Mouse (Mus musculus): ENCODE data around the gene Metap2.

DNA sequence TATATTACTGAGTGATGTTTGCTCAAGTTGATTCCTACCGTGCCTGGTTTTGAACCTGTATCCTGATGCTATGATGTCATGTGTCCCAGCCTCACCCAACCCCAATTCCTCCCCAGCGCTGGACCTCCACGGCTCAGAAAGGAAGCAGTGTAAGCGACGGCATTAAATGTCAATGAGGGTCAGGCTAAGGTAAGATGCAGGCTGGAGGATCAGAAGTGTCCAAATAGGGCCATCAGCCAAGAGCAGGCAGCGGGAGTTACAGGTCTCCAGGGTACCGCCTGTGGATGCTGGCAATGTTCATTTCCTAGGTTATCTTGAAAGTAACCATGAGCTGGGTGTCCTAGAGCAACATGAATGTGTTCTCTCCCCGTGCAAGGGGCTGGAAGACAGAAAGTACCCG, 34.5 kb upstream of the Metap2 start:
- TF ChIP-seq CTCF (IDR thresholded peaks at IDR 0.05) = no peak
- no peak for TF ChIP-seq POLR2A (IDR thresholded peaks at IDR 0.05; ENCODE audit: insufficient read depth, low read depth, low read length)

Measured in heart, adult 2 months (tissue).